Mouse (Mus musculus) ES-E14 (cell line): Measurements from ENCODE around the gene Abcc5. TPM values are rescaled to one million over a fixed set of nuclear protein-coding genes. Genes with fewer than 3 reads are reported as not detected.
A peak's percentile ranks its signal among the peaks of the same experiment; 100 is the strongest.
"Not testable (repeated sequence)": the region's sequence is repeated elsewhere in the genome, so short reads cannot be mapped to it uniquely, and the experiment has no call there.

ENCODE experiments used
- DNase-seq: peaks from one replicate; pipeline ENCODE4 v3.0.0-alpha.2; 2013; ENCODE audit warnings: low read depth, low spot score
- H3K27ac ChIP-seq: 2 replicates; pipeline ENCODE4 v1.5.1; 2012; ENCODE audit warnings: low read depth, mild to moderate bottlenecking, low read length, moderate library complexity, mixed read lengths; ENCODE audit not compliant: poor library complexity, insufficient read depth, severe bottlenecking
- H3K36me3 ChIP-seq: 2 replicates; pipeline ENCODE4 v1.6.1; 2012; ENCODE audit warnings: mild to moderate bottlenecking, low read length, moderate library complexity, mixed read lengths; ENCODE audit not compliant: control insufficient read depth, poor library complexity, insufficient read depth, severe bottlenecking
- H3K4me1 ChIP-seq, 2 experiments: fragments of 150-350 bp in 1 of 2; sonication (generic) in 1 of 2; 2 replicates each; pipeline ENCODE4 v1.6.1; 2012; ENCODE audit warnings: low read length in 2 of 2, mild to moderate bottlenecking in 1 of 2, mixed read lengths in 1 of 2; ENCODE audit not compliant: control insufficient read depth in 2 of 2, insufficient read depth in 2 of 2, poor library complexity in 1 of 2
- H3K4me3 ChIP-seq, 2 experiments: fragments of 150-350 bp in 1 of 2; sonication (generic) in 1 of 2; 2 replicates each; pipeline ENCODE4 v1.5.1; 2012; ENCODE audit warnings: low read length in 2 of 2, low read depth in 1 of 2, mild to moderate bottlenecking in 1 of 2, mixed read lengths in 1 of 2; ENCODE audit not compliant: insufficient read depth in 1 of 2, poor library complexity in 1 of 2, severe bottlenecking in 1 of 2
- H3K9ac ChIP-seq: 2 replicates; pipeline ENCODE4 v1.6.1; 2012; ENCODE audit warnings: low read depth, mild to moderate bottlenecking, low read length, mixed read lengths; ENCODE audit not compliant: poor library complexity, insufficient read depth, severe bottlenecking
- H3K9me3 ChIP-seq: fragments of 150-350 bp; sonication (generic); 2 replicates; pipeline ENCODE4 v1.6.1; 2012; ENCODE audit warnings: low read depth, mild to moderate bottlenecking, low read length; ENCODE audit not compliant: control insufficient read depth, insufficient read depth
- CHD2 ChIP-seq: IDR thresholded peaks from 2 replicates; pipeline ENCODE4 v1.6.1; 2014; ENCODE audit warnings: mild to moderate bottlenecking, low read depth, low read length, inconsistent platforms
- HCFC1 ChIP-seq: IDR thresholded peaks from 2 replicates; pipeline ENCODE4 v1.6.1; 2012; ENCODE audit warnings: low read length, inconsistent platforms, borderline replicate concordance; ENCODE audit not compliant: insufficient read depth
- MAFK ChIP-seq: IDR thresholded peaks from 2 replicates; pipeline ENCODE4 v1.6.1; 2014; ENCODE audit warnings: mild to moderate bottlenecking, low read depth, low read length, inconsistent platforms; ENCODE audit not compliant: insufficient read depth
- ZC3H11A ChIP-seq: IDR thresholded peaks from 2 replicates; pipeline ENCODE4 v1.6.1; 2012; ENCODE audit warnings: low read depth, mild to moderate bottlenecking, inconsistent platforms, low read length, borderline replicate concordance
- ZNF384 ChIP-seq: IDR thresholded peaks from 2 replicates; pipeline ENCODE4 v1.6.1; 2012; ENCODE audit warnings: low read depth, low read length, inconsistent platforms
- in situ Hi-C, 2 experiments: fragments of 600-800 bp; cut with MboI; formaldehyde crosslinking; loops; one replicate each; pipeline ENCODE4 v1.15.1; 2025; ENCODE audit warnings: low sequenced_read_pairs in 2 of 2, inconsistent platforms in 1 of 2; ENCODE audit not compliant: unreplicated experiment in 2 of 2
- total RNA-seq: library from RNA; depleted of rRNA; stranded (reverse); fragments of 300-350 nt; gene quantifications from 2 replicates; pipeline ENCODE4 v1.2.3, GENCODE M21; 2012

Gene Abcc5
- total RNA-seq, 1 experiment, result 159 TPM

DNA sequence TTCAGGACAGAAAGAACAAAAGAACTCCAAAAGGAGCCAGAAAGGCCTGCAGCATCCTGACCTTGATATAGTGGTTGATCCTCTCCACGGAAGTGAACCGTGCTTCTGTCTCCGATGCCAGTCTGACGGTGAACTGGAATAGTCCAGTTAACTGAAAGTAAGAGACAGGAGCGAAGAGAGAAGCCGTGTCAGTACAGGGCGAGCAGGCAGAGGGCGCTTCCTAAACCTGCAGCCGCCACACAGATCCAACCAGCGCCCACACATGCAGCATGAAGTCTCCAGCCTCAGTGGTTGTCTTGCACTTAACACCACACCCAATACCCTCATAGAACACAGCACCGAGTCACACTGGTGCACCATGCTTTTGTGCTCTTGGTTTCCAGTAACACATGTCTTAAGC lies 64.1 kb downstream of the Abcc5 start:
- H3K27ac ChIP-seq, result peak overlapping the region; percentile 84
- TF ChIP-seq MAFK (no peak), HCFC1 (no peak), CHD2 (no peak), ZC3H11A (no peak), ZNF384 (no peak)
- peaks cover 11 to 15% of the 10 kb centered on the region in 2 experiments; a peak in 3 of 4 replicates for H3K4me1 ChIP-seq
- H3K36me3 ChIP-seq, result peaks cover 26% of the 10 kb centered on the region
- peak overlapping the region in 1 of 2 experiments; percentile 40; a peak in 2 of 4 replicates for H3K4me3 ChIP-seq
- no peak for DNase-seq
- in situ Hi-C loops, result no loop called here
- peak overlapping the region; percentile 44; the same call in 1 of the 2 replicates for H3K9ac ChIP-seq
- no peaks in the 10 kb centered on the region for H3K9me3 ChIP-seq

DNA sequence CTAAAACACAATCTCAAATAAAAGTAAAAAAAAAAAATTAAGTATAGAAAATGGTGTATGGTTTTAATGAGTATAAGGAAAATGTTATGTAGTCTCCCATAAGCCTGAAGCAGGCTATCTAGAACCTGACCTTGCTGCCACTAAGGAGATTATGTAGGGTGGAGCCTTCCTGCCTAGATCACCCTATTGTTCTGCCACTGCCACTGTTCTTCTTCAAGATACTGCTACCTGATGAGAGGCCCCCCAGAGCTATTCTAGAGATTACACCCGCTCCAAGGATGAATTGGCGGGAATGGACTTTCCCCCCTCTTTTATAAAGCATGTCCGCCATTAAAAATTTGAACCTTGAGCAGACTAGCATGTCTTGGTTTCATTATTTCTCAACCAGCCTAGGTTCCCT lies 64.7 kb downstream of the Abcc5 start:
- peaks cover 27% of the 10 kb centered on the region for H3K36me3 ChIP-seq
- peak overlapping the region; percentile 84 for H3K27ac ChIP-seq
- DNase-seq, in situ Hi-C loops, H3K9me3 ChIP-seq: not testable (repeated sequence)
- H3K9ac ChIP-seq, result peak overlapping the region; percentile 44; the same call in 1 of the 2 replicates
- peaks cover 11 to 15% of the 10 kb centered on the region in 2 experiments; a peak in 3 of 4 replicates for H3K4me1 ChIP-seq
- peak overlapping the region in 1 of 2 experiments; percentile 40; a peak in 2 of 4 replicates for H3K4me3 ChIP-seq

DNA sequence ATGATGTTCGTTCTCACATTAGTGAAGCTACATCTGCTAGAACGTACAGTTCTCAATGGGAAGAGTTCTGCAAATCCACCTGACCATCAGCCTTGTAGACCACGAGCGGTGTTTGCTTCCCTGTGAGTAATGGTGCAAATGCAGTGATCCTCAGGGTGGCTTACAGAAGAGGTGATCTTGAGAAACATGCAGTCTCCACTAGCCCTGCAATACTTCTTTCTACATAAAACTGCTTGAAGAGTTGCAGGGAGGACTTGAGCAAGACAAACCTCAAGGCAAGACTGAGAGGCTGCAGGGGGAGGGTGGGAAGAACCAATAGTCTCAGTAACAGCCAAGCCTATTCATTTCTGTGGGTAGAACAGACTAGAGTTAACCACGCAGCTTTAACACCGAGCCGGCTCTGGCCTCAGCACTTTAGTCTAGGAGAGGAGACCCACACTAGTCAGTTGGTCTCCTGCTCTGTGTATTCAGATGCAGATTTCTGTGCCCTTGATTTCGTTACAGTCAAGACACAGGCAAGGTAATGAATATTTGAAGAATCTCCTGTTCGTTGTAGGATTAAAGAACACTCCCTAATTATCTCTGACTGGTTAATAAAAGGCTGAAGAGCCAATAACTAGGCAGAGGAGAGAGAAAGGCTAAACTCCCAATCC lies 66.4 kb downstream of the Abcc5 start:
- TF ChIP-seq ZC3H11A, result no peak
- TF ChIP-seq ZNF384, result no peak
- TF ChIP-seq MAFK, result no peak
- no peak for TF ChIP-seq HCFC1
- no peak for TF ChIP-seq CHD2
- Histone ChIP-seq H3K9ac (peak overlapping the region; percentile 23; the same call in 1 of the 2 replicates), H3K27ac (peak overlapping the region; percentile 59; the same call in 1 of the 2 replicates), H3K4me3 (no peak overlapping the region), H3K4me1 (peaks cover 11 to 15% of the 10 kb centered on the region in 2 experiments; a peak in 3 of 4 replicates), H3K9me3 (no peaks in the 10 kb centered on the region), H3K36me3 (peaks cover 28% of the 10 kb centered on the region)
- in situ Hi-C loops, result no loop called here
- DNase-seq, result no peak

DNA sequence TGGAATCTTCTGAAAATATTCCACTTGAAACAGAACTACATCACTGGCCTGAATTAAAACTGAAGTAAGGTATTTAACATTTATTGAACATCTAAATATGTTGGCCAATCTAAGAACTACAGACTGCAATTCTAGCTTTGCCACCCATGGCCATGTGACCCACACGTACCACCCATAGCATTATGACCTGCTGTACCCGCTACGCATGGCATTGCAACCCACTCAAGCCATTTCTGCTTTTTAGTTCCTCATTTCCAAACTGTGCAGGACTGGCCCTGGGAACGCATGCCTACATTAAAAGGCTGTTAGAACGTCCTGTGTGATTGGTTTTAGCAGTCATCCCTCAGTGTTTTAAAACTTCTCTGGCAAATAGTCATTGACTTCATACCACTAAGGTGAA lies 68.4 kb downstream of the Abcc5 start:
- no peak overlapping the region for H3K27ac ChIP-seq
- peaks cover 27% of the 10 kb centered on the region for H3K36me3 ChIP-seq
- DNase-seq, result no peak
- H3K9ac ChIP-seq, result no peak overlapping the region
- peaks cover 9 to 15% of the 10 kb centered on the region in 2 experiments; a peak in 3 of 4 replicates for H3K4me1 ChIP-seq
- H3K4me3 ChIP-seq, result no peak overlapping the region
- in situ Hi-C loops, result no loop called here
- H3K9me3 ChIP-seq, result no peaks in the 10 kb centered on the region
- TF ChIP-seq MAFK (no peak), ZC3H11A (no peak), CHD2 (no peak), ZNF384 (no peak), HCFC1 (no peak)
